ENCODE assay signal across 8 mouse cellular contexts in genomic region chr3:87960191-87960585, GRCm38 (mm10). TPM values are rescaled to one million over a fixed set of nuclear protein-coding genes. Genes with fewer than 3 reads are reported as not detected.
A peak's percentile ranks its signal among the peaks of the same experiment; 100 is the strongest.
DNase-seq lines count a peak whose midpoint lies in the region; ATAC-seq lines count a peak whose summit lies in the region.

No protein-coding gene starts in this region.

- H3K9me3 ChIP-seq in heart, embryonic 16.5 days (replicated peaks; ENCODE audit: control insufficient read depth, low read length): no peaks in the 10 kb centered on the region
- no peaks in the 10 kb centered on the region for H3K9me3 ChIP-seq in hindbrain, embryonic 14.5 days (ENCODE audit: control insufficient read depth, low read length)
- H3K9me3 ChIP-seq in midbrain, embryonic 14.5 days (ENCODE audit: control insufficient read depth, low read length): no peaks in the 10 kb centered on the region

- DNase-seq in heart, postnatal 4 days: no peak
- DNase-seq in NIH3T3 (ENCODE audit: low read depth): peak; percentile 29
- DNase-seq in hindbrain, embryonic 14.5 days (ENCODE audit: low spot score): no peak
- no peak for DNase-seq in midbrain, embryonic 14.5 days
- DNase-seq in MN1 (ENCODE audit: low spot score): no peak
- no peak for DNase-seq in urinary bladder, postnatal 25 days (ENCODE audit: low spot score)
- no peak for DNase-seq in frontal cortex, postnatal 14 days (ENCODE audit: low spot score in 2 of 2)

- ATAC-seq in heart, embryonic 16.5 days (replicated peaks; ENCODE audit: extremely low read depth, insufficient read depth, low FRiP score): no peak
- ATAC-seq in hindbrain, embryonic 14.5 days (ENCODE audit: low FRiP score): no peak
- ATAC-seq in midbrain, embryonic 14.5 days (ENCODE audit: low FRiP score, low TSS enrichment): no peak

- peaks cover 10% of the 10 kb centered on the region for H3K4me1 ChIP-seq in heart, embryonic 16.5 days (ENCODE audit: control insufficient read depth, insufficient read depth, low read length)
- 0 out of 2 replicates have a peak, but pooled peaks cover 3% of the 10 kb centered on the region for H3K4me1 ChIP-seq in hindbrain, embryonic 14.5 days (replicated peaks; ENCODE audit: control insufficient read depth, insufficient read depth, low read length)
- H3K4me1 ChIP-seq in midbrain, embryonic 14.5 days (ENCODE audit: control insufficient read depth, insufficient read depth, low read length): peaks cover 12% of the 10 kb centered on the region

- peak overlapping the region; percentile 96 for H3K4me2 ChIP-seq in heart, embryonic 16.5 days (ENCODE audit: low read depth, low read length)
- peak overlapping the region; percentile 68 for H3K4me2 ChIP-seq in hindbrain, embryonic 14.5 days (replicated peaks)
- peak overlapping the region; percentile 70 for H3K4me2 ChIP-seq in midbrain, embryonic 14.5 days (ENCODE audit: low read length)

- H3K27me3 ChIP-seq in heart, embryonic 16.5 days (ENCODE audit: control insufficient read depth, insufficient read depth, low read length): no peaks in the 10 kb centered on the region
- no peaks in the 10 kb centered on the region for H3K27me3 ChIP-seq in hindbrain, embryonic 14.5 days (ENCODE audit: control insufficient read depth, insufficient read depth, low read length)
- no peaks in the 10 kb centered on the region for H3K27me3 ChIP-seq in midbrain, embryonic 14.5 days (ENCODE audit: control insufficient read depth, insufficient read depth, low read length)

- peak overlapping the region; percentile 66 for H3K4me3 ChIP-seq in heart, embryonic 16.5 days (ENCODE audit: low read length)
- peak overlapping the region; percentile 35 for H3K4me3 ChIP-seq in hindbrain, embryonic 14.5 days (replicated peaks; ENCODE audit: low read length)
- H3K4me3 ChIP-seq in midbrain, embryonic 14.5 days (replicated peaks; ENCODE audit: low read depth, low read length): peak overlapping the region; percentile 37

- H3K9ac ChIP-seq in heart, embryonic 16.5 days (ENCODE audit: low read length): peak overlapping the region; percentile 79
- peak overlapping the region; percentile 62 for H3K9ac ChIP-seq in hindbrain, embryonic 14.5 days
- peak overlapping the region; percentile 51; the same call in 1 of the 2 replicates for H3K9ac ChIP-seq in midbrain, embryonic 14.5 days (replicated peaks; ENCODE audit: low read length)

- 13% methylated on average over 10 of the region's 10 CpGs for WGBS in heart, embryonic 16.5 days
- WGBS in hindbrain, embryonic 14.5 days: 3% methylated on average over 10 of the region's 10 CpGs
- 1% methylated on average over 10 of the region's 10 CpGs for WGBS in midbrain, embryonic 14.5 days

- H3K36me3 ChIP-seq in heart, embryonic 16.5 days (ENCODE audit: control insufficient read depth, insufficient read depth): no peaks in the 10 kb centered on the region
- H3K36me3 ChIP-seq in hindbrain, embryonic 14.5 days (replicated peaks; ENCODE audit: control insufficient read depth, insufficient read depth): no peaks in the 10 kb centered on the region
- no peaks in the 10 kb centered on the region for H3K36me3 ChIP-seq in midbrain, embryonic 14.5 days (ENCODE audit: control insufficient read depth, insufficient read depth, low read length)

- H3K27ac ChIP-seq in heart, embryonic 16.5 days (ENCODE audit: low read length): peak overlapping the region; percentile 92
- peak overlapping the region; percentile 84 for H3K27ac ChIP-seq in hindbrain, embryonic 14.5 days
- peak overlapping the region; percentile 90 for H3K27ac ChIP-seq in midbrain, embryonic 14.5 days (replicated peaks; ENCODE audit: low read depth, low read length)

RNA-seq across cellular contexts. Expression of gene Nes, which starts 10.7 kb away (rescaled TPM):
- polyA plus RNA-seq in heart, embryonic 16.5 days (2015; fragmentation: Nextera tagmentation; extraction: Ambion mirVana): 9.5 and 13.4 TPM in 2 replicates
- total RNA-seq in heart, postnatal 4 days (2021): 10 to 100 TPM; 66.5 to 70.4 TPM
- 20.5 and 20.7 TPM in 2 replicates for polyA plus RNA-seq in hindbrain, embryonic 14.5 days (2014; fragmentation: Nextera tagmentation; extraction: Ambion mirVana)
- polyA plus RNA-seq in midbrain, embryonic 14.5 days (2014; fragmentation: Nextera tagmentation; extraction: Ambion mirVana): 19.0 and 28.8 TPM in 2 replicates

RNA-seq across cellular contexts. Expression of gene Crabp2, which starts 11.7 kb away (rescaled TPM):
- 7.8 and 10.1 TPM in 2 replicates for polyA plus RNA-seq in heart, embryonic 16.5 days (2015; fragmentation: Nextera tagmentation; extraction: Ambion mirVana)
- 1 to 10 TPM in 1 of 2 experiments, under 1 TPM in 1; 0.91 to 1.0 TPM for total RNA-seq in heart, postnatal 4 days (2021)
- polyA plus RNA-seq in hindbrain, embryonic 14.5 days (2014; fragmentation: Nextera tagmentation; extraction: Ambion mirVana): 48.7 and 56.4 TPM in 2 replicates
- 28.3 and 42.4 TPM in 2 replicates for polyA plus RNA-seq in midbrain, embryonic 14.5 days (2014; fragmentation: Nextera tagmentation; extraction: Ambion mirVana)

RNA-seq across cellular contexts. Expression of gene Rrnad1, which starts 29.7 kb away (rescaled TPM):
- polyA plus RNA-seq in heart, embryonic 16.5 days (2015; fragmentation: Nextera tagmentation; extraction: Ambion mirVana): 14.0 and 15.1 TPM in 2 replicates
- 1 to 10 TPM; 7.7 to 8.9 TPM for total RNA-seq in heart, postnatal 4 days (2021)
- 15.8 and 18.1 TPM in 2 replicates for polyA plus RNA-seq in hindbrain, embryonic 14.5 days (2014; fragmentation: Nextera tagmentation; extraction: Ambion mirVana)
- polyA plus RNA-seq in midbrain, embryonic 14.5 days (2014; fragmentation: Nextera tagmentation; extraction: Ambion mirVana): 19.1 and 21.7 TPM in 2 replicates

RNA-seq across cellular contexts. Expression of gene Isg20l2, which starts 30.1 kb away (rescaled TPM):
- 29.2 and 29.4 TPM in 2 replicates for polyA plus RNA-seq in heart, embryonic 16.5 days (2015; fragmentation: Nextera tagmentation; extraction: Ambion mirVana)
- total RNA-seq in heart, postnatal 4 days (2021): 10 to 100 TPM; 20.1 to 21.2 TPM
- polyA plus RNA-seq in hindbrain, embryonic 14.5 days (2014; fragmentation: Nextera tagmentation; extraction: Ambion mirVana): 17.0 and 18.5 TPM in 2 replicates
- polyA plus RNA-seq in midbrain, embryonic 14.5 days (2014; fragmentation: Nextera tagmentation; extraction: Ambion mirVana): 19.1 and 23.2 TPM in 2 replicates

RNA-seq across cellular contexts. Expression of gene Bcan, which starts 39.8 kb away (rescaled TPM):
- 0.13 and 0.47 TPM in 2 replicates for polyA plus RNA-seq in heart, embryonic 16.5 days (2015; fragmentation: Nextera tagmentation; extraction: Ambion mirVana)
- under 1 TPM; 0.12 to 0.29 TPM for total RNA-seq in heart, postnatal 4 days (2021)
- polyA plus RNA-seq in hindbrain, embryonic 14.5 days (2014; fragmentation: Nextera tagmentation; extraction: Ambion mirVana): 89.1 and 99.3 TPM in 2 replicates
- 34.3 and 49.7 TPM in 2 replicates for polyA plus RNA-seq in midbrain, embryonic 14.5 days (2014; fragmentation: Nextera tagmentation; extraction: Ambion mirVana)
